Mouse (Mus musculus): Measurements from ENCODE around the gene B3gnt6.

DNA sequence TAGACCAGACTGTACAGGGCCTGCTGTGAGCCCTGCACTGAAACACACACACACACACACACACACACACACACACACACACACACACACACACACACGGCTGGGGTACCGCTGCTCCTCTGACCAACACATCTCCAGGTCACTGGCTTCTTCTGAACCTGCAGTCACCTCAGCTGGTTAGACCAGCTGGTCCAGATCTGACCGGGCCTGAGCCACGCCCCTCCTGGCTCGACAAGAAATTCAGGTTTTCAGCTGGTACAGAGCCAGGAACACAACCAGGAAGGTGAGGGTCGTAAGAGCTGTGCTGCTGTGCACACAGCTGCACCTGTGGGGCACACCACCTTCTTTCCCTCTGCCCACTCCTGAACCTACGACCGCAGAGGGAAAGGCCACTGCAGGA is 40.8 kb downstream of the B3gnt6 start:
- TF ChIP-seq CTCF (IDR thresholded peaks at IDR 0.05; ENCODE audit: low read depth) = no peak
- no peak for TF ChIP-seq EP300 (IDR thresholded peaks at IDR 0.05; ENCODE audit: low read depth)
